In genomic region chr12:58638260-58638659, GRCm38 (mm10) we compare ENCODE assay signal across 13 mouse cellular contexts.
DNase-seq lines count a peak whose midpoint lies in the region; ATAC-seq and TF ChIP-seq lines count a peak whose summit lies in the region.
"Had no signal": no experiment of that assay in that cellular context is flagged by ENCODE, and none has a peak within 500 bp of the region (broad histone marks: within the 10 kb centered on the region; RNA-seq: fewer than 3 reads in every experiment).

No protein-coding gene starts in this region.

- peak; percentile 52 for TF ChIP-seq CTCF in hindbrain, postnatal 0 days (IDR thresholded peaks at IDR 0.05; ENCODE audit: low read depth)
- TF ChIP-seq CTCF in liver, postnatal 0 days (IDR thresholded peaks at IDR 0.05; ENCODE audit: low read depth), result peak; percentile 31; the same call in 1 of the 2 replicates

- no peak for ATAC-seq in hindbrain, postnatal 0 days
- no peak for ATAC-seq in hindbrain, embryonic 11.5 days (ENCODE audit: low FRiP score)
- ATAC-seq in liver, postnatal 0 days, result no peak
- ATAC-seq in liver, embryonic 12.5 days, result no peak
- ATAC-seq: intestine, embryonic 15.5 days had no signal

- H3K36me3 ChIP-seq in hindbrain, postnatal 0 days (ENCODE audit: insufficient read depth, low read length), result no peaks in the 10 kb centered on the region
- H3K36me3 ChIP-seq in hindbrain, embryonic 11.5 days (ENCODE audit: control insufficient read depth, insufficient read depth, low read length), result no peaks in the 10 kb centered on the region
- no peaks in the 10 kb centered on the region for H3K36me3 ChIP-seq in liver, postnatal 0 days (replicated peaks; ENCODE audit: insufficient read depth, low read length)
- H3K36me3 ChIP-seq in liver, embryonic 12.5 days, result no peaks in the 10 kb centered on the region
- H3K36me3 ChIP-seq: forebrain, embryonic 10.5 days; intestine, embryonic 15.5 days had no signal

- no peak overlapping the region for H3K27ac ChIP-seq in hindbrain, postnatal 0 days
- no peak overlapping the region for H3K27ac ChIP-seq in hindbrain, embryonic 11.5 days (ENCODE audit: low read depth, low read length)
- H3K27ac ChIP-seq in liver, postnatal 0 days (ENCODE audit: low read depth), result no peak overlapping the region
- H3K27ac ChIP-seq in liver, embryonic 12.5 days, result no peak overlapping the region
- H3K27ac ChIP-seq: forebrain, embryonic 10.5 days; intestine, embryonic 15.5 days had no signal

- 71% methylated on average over 3 of the region's 3 CpGs for WGBS in hindbrain, postnatal 0 days
- 74% methylated on average over 3 of the region's 3 CpGs for WGBS in hindbrain, embryonic 11.5 days
- 53% methylated on average over 3 of the region's 3 CpGs for WGBS in liver, postnatal 0 days (ENCODE audit: insufficient replicate concordance)
- WGBS in liver, embryonic 12.5 days (ENCODE audit: insufficient replicate concordance), result 63% methylated on average over 3 of the region's 3 CpGs

- TF ChIP-seq EP300 in liver, postnatal 0 days (IDR thresholded peaks at IDR 0.05; ENCODE audit: low read depth), result no peak

- no peak overlapping the region for H3K4me3 ChIP-seq in hindbrain, postnatal 0 days (ENCODE audit: low read length)
- no peak overlapping the region for H3K4me3 ChIP-seq in hindbrain, embryonic 11.5 days (ENCODE audit: low read depth, low read length)
- H3K4me3 ChIP-seq in liver, postnatal 0 days (ENCODE audit: low read depth, low read length), result no peak overlapping the region
- no peak overlapping the region for H3K4me3 ChIP-seq in liver, embryonic 12.5 days
- H3K4me3 ChIP-seq: forebrain, embryonic 10.5 days; intestine, embryonic 15.5 days had no signal

- H3K9me3 ChIP-seq in hindbrain, postnatal 0 days (ENCODE audit: low read length), result no peaks in the 10 kb centered on the region
- no peaks in the 10 kb centered on the region for H3K9me3 ChIP-seq in hindbrain, embryonic 11.5 days (ENCODE audit: control insufficient read depth, low read length)
- no peaks in the 10 kb centered on the region for H3K9me3 ChIP-seq in liver, postnatal 0 days (ENCODE audit: low read length)
- H3K9me3 ChIP-seq in liver, embryonic 12.5 days (replicated peaks), result no peaks in the 10 kb centered on the region
- H3K9me3 ChIP-seq: forebrain, embryonic 10.5 days; intestine, embryonic 15.5 days had no signal

- peak; percentile 7 to 19 for DNase-seq in cerebellum, postnatal 14 days
- DNase-seq in cerebellum, adult 8-10 months, result no peak
- DNase-seq in hindbrain, postnatal 0 days (ENCODE audit: low spot score), result peak; percentile 47
- DNase-seq in hindbrain, embryonic 11.5 days (ENCODE audit: low spot score), result no peak
- DNase-seq in liver, postnatal 0 days, result no peak
- peak; percentile 4 for DNase-seq in lung, postnatal 25 days (ENCODE audit: low spot score)
- DNase-seq in Muller cell, postnatal 12 days (ENCODE audit: inconsistent ontology term), result no peak
- DNase-seq: B cell, adult 2 months; left cerebral cortex, postnatal 4 days; retina, postnatal 1 day had no signal

- H3K27me3 ChIP-seq in hindbrain, postnatal 0 days (ENCODE audit: insufficient read depth, low read length), result no peaks in the 10 kb centered on the region
- H3K27me3 ChIP-seq in hindbrain, embryonic 11.5 days (ENCODE audit: control insufficient read depth, insufficient read depth, low read length), result no peaks in the 10 kb centered on the region
- no peaks in the 10 kb centered on the region for H3K27me3 ChIP-seq in liver, postnatal 0 days (ENCODE audit: insufficient read depth, low read length)
- H3K27me3 ChIP-seq in liver, embryonic 12.5 days (replicated peaks), result no peaks in the 10 kb centered on the region
- H3K27me3 ChIP-seq: intestine, embryonic 15.5 days had no signal

- no peak overlapping the region for H3K9ac ChIP-seq in hindbrain, postnatal 0 days (replicated peaks; ENCODE audit: low read length)
- no peak overlapping the region for H3K9ac ChIP-seq in hindbrain, embryonic 11.5 days (ENCODE audit: low read depth, low read length)
- H3K9ac ChIP-seq in liver, postnatal 0 days (replicated peaks), result no peak overlapping the region
- no peak overlapping the region for H3K9ac ChIP-seq in liver, embryonic 12.5 days
- H3K9ac ChIP-seq: intestine, embryonic 15.5 days had no signal

- H3K4me1 ChIP-seq in hindbrain, postnatal 0 days (ENCODE audit: insufficient read depth, low read length), result no peaks in the 10 kb centered on the region
- no peaks in the 10 kb centered on the region for H3K4me1 ChIP-seq in hindbrain, embryonic 11.5 days (replicated peaks; ENCODE audit: control insufficient read depth, insufficient read depth, low read length)
- no peaks in the 10 kb centered on the region for H3K4me1 ChIP-seq in liver, postnatal 0 days (ENCODE audit: insufficient read depth)
- no peaks in the 10 kb centered on the region for H3K4me1 ChIP-seq in liver, embryonic 12.5 days
- H3K4me1 ChIP-seq: intestine, embryonic 15.5 days had no signal

- H3K4me2 ChIP-seq in hindbrain, postnatal 0 days (ENCODE audit: low read depth, low read length), result no peak overlapping the region
- no peak overlapping the region for H3K4me2 ChIP-seq in hindbrain, embryonic 11.5 days (replicated peaks; ENCODE audit: low read depth, low read length)
- H3K4me2 ChIP-seq in liver, postnatal 0 days (ENCODE audit: low read depth, low read length), result no peak overlapping the region
- H3K4me2 ChIP-seq in liver, embryonic 12.5 days, result no peak overlapping the region
- H3K4me2 ChIP-seq: intestine, embryonic 15.5 days had no signal

Comparison
In these comparisons a context has a peak if more than half of its experiments do, and no peak if none do; other contexts are left out.
1. DNase-seq: peak in cerebellum, postnatal 14 days (2 of 2), hindbrain, postnatal 0 days (single experiment) and lung, postnatal 25 days (single experiment); none in cerebellum, adult 8-10 months (single experiment), hindbrain, embryonic 11.5 days (single experiment), liver, postnatal 0 days (single experiment) and Muller cell, postnatal 12 days (single experiment).